Mouse (Mus musculus) lung, postnatal 0 days (tissue): ENCODE results near the gene Tnfaip3.

Source experiments
- CTCF ChIP-seq: IDR thresholded peaks from 2 replicates; pipeline ENCODE4 v1.5.1; 2016; ENCODE audit warnings: antibody characterized with exemption, mild to moderate bottlenecking
- EP300 ChIP-seq: IDR thresholded peaks from 2 replicates; pipeline ENCODE4 v1.6.1; 2016; ENCODE audit warnings: antibody characterized with exemption, mild to moderate bottlenecking, control low read depth

DNA sequence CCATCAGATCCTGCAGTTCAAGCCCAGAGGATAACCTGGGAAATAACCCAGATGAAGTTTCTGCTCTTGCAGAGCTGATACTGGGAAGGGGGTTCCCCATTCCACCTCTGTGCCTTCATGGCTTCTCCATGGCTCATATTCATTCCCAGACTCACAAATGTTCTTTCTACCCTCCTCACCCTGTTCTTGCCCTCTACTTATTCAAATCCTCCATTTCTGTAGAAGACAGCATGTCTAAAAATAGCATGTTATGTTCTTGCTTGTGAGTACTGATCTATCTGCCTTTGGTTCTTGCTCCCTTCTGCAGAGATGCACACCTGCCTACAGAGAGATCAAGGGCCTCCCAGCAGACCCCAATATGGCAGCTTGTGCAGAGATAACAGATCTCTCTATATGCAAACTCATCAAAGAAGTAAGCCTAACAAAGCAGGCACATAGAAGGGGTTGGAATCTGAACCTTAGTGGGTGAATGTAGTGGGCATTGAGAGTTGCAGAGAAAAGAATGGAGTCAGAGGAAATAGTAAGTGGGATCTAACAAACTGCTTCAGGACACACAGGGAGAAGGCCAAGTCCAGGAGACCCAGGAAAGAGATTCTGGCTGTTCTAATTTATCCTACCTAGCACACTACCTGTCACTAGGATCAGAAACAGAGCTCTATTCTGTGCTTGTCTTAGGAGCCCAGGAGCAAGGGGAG, 62.3 kb downstream of the Tnfaip3 start:
- TF ChIP-seq CTCF: no peak
- TF ChIP-seq EP300: no peak
